Mouse (Mus musculus): ENCODE measurements at regions not wholly inside any gene's neighbourhood (a gene's known extent, or its start where the extent isn't known, plus 50 kb on each side); places are given as distances from the start of the nearest gene placed in this dataset.

- TF ChIP-seq CTCF (IDR thresholded peaks at IDR 0.05; ENCODE audit: borderline replicate concordance, insufficient read depth, low read depth, low read length) (no peak), POLR2A (IDR thresholded peaks at IDR 0.05; ENCODE audit: borderline replicate concordance, insufficient read depth, low read length) (no peak)
Measured at GRCm38 (mm10) chr14:106199109-106199508, 93.1 kb downstream of the Trim52 start.

Measured in cerebellum, adult 2 months (tissue).